Mouse (Mus musculus) MEL (cell line): ENCODE data around the gene Cwc27.

Experiments
- CTCF ChIP-seq, 3 experiments: IDR thresholded peaks in 2 of 3; conservative IDR thresholded peaks in 1 of 3; 2 replicates each; pipeline ENCODE4 v1.5.1; 2011 to 2012; ENCODE audit warnings: low read length in 3 of 3, low read depth in 2 of 3, mild to moderate bottlenecking in 2 of 3, improper control_type of control experiment in 1 of 3, inconsistent platforms in 1 of 3, mixed read lengths in 1 of 3, moderate library complexity in 1 of 3; ENCODE audit not compliant: control insufficient read depth in 1 of 3, insufficient read depth in 1 of 3, poor library complexity in 1 of 3, severe bottlenecking in 1 of 3
- TAL1 ChIP-seq: IDR thresholded peaks from 2 replicates; pipeline ENCODE4 v1.6.1; 2012; ENCODE audit warnings: mild to moderate bottlenecking, inconsistent platforms, low read length, moderate library complexity, mixed read lengths
- TCF12 ChIP-seq: IDR thresholded peaks from 2 replicates; pipeline ENCODE4 v1.6.1; 2014; ENCODE audit warnings: low read depth, mild to moderate bottlenecking, inconsistent platforms, low read length, improper control_type of control experiment, moderate library complexity

GRCm38 (mm10) chr13:104694612-104695355 is 122.2 kb downstream of the Cwc27 start:
- TF ChIP-seq TCF12 (no peak), CTCF (IDR thresholded peaks at IDR 0.05 in 2 of 3, conservative IDR thresholded peaks at IDR 0.05 in 1 of 3; ENCODE audit: control insufficient read depth in 1 of 3, insufficient read depth in 1 of 3, low read depth in 2 of 3, low read length in 3 of 3, poor library complexity in 1 of 3, severe bottlenecking in 1 of 3) (no peak), TAL1 (no peak)
